Mouse (Mus musculus): ENCODE measurements at regions not wholly inside any gene's neighbourhood (a gene's known extent, or its start where the extent isn't known, plus 50 kb on each side); places are given as distances from the start of the nearest gene placed in this dataset. TPM values are rescaled to one million over a fixed set of nuclear protein-coding genes. Genes with fewer than 3 reads are reported as not detected.

Small RNAs in the stretch of these regions (microRNA-seq; reads per million reads assigned to microRNA genes)
- gene Gm27878 = not detected

Measured in neural tube, embryonic 15.5 days (tissue).